Mouse (Mus musculus) forebrain, embryonic 11.5 days (tissue): ENCODE results near the gene Zbtb22. TPM values are rescaled to one million over a fixed set of nuclear protein-coding genes. Genes with fewer than 3 reads are reported as not detected.

Experiments used
- ATAC-seq: fragments of 200-750 bp; cut with Nextera tagmentation; replicated peaks from 2 replicates; pipeline ENCODE4 v1.8.0; 2017; ENCODE audit warnings: moderate TSS enrichment; ENCODE audit not compliant: low FRiP score
- DNase-seq: peaks from one replicate; pipeline ENCODE4 v3.0.0-alpha.2; 2017; ENCODE audit warnings: low spot score
- H3K27ac ChIP-seq: fragments of 300-500 bp; sonication (generic); 2 replicates; pipeline ENCODE4 v1.5.1; 2014; ENCODE audit warnings: low read depth, low read length
- H3K27me3 ChIP-seq: fragments of 300-500 bp; sonication (generic); 2 replicates; pipeline ENCODE4 v1.6.1; 2014; ENCODE audit warnings: mild to moderate bottlenecking, low read length, mixed read lengths; ENCODE audit not compliant: control insufficient read depth, insufficient read depth
- H3K36me3 ChIP-seq: fragments of 300-500 bp; sonication (generic); 2 replicates; pipeline ENCODE4 v1.6.1; 2014; ENCODE audit warnings: mild to moderate bottlenecking, low read length, moderate library complexity, mixed read lengths; ENCODE audit not compliant: control insufficient read depth, insufficient read depth
- H3K4me1 ChIP-seq: fragments of 300-500 bp; sonication (generic); replicated peaks from 2 replicates; pipeline ENCODE4 v1.6.1; 2014; ENCODE audit warnings: low read length, mixed read lengths; ENCODE audit not compliant: control insufficient read depth, insufficient read depth
- H3K4me2 ChIP-seq: fragments of 300-500 bp; sonication (generic); 2 replicates; pipeline ENCODE4 v1.6.1; 2014; ENCODE audit warnings: low read depth, mild to moderate bottlenecking, low read length, moderate library complexity, mixed read lengths; ENCODE audit not compliant: severe bottlenecking
- H3K4me3 ChIP-seq: fragments of 300-500 bp; sonication (generic); 2 replicates; pipeline ENCODE4 v1.5.1; 2014; ENCODE audit warnings: low read depth, low read length
- H3K9ac ChIP-seq: fragments of 300-500 bp; sonication (generic); 2 replicates; pipeline ENCODE4 v1.6.1; 2014; ENCODE audit warnings: low read length
- H3K9me3 ChIP-seq: fragments of 300-500 bp; sonication (generic); 2 replicates; pipeline ENCODE4 v1.6.1; 2016; ENCODE audit warnings: low read length, mixed read lengths; ENCODE audit not compliant: control insufficient read depth
- WGBS: fragments of 180-500 bp; shearing (Covaris S2); extraction: QIAGEN DNeasy Blood & Tissue Kit; methylation state at CpG from one replicate; pipeline ENCODE4 v1.1.7; 2014; 5-methylcytosine and 5-hydroxymethylcytosine counted together
- polyA plus RNA-seq: library from polyadenylated mRNA; unstranded; fragments of >200 nt; fragmentation: Nextera tagmentation; extraction: Ambion mirVana; gene quantifications from 2 replicates; pipeline ENCODE4 v1.2.1, GENCODE M21; 2014

Zbtb22 gene
- polyA plus RNA-seq, 1 experiment from 2014 or later: 14.9 TPM

GRCm38 (mm10) chr17:33916294-33916693 is 590 bp downstream of the Zbtb22 start:
- H3K9ac ChIP-seq: peak overlapping the region; percentile 64
- peaks cover 18% of the 10 kb centered on the region for H3K4me1 ChIP-seq
- 2% methylated on average over 20 of the region's 20 CpGs for WGBS
- peak overlapping the region; percentile 70; the same call in 1 of the 2 replicates for H3K27ac ChIP-seq
- ATAC-seq (peak; percentile 29; the same call in 1 of the 2 replicates), DNase-seq (no peak)
- no peaks in the 10 kb centered on the region for H3K27me3 ChIP-seq
- H3K9me3 ChIP-seq: no peaks in the 10 kb centered on the region
- H3K36me3 ChIP-seq: peaks cover 14% of the 10 kb centered on the region
- peak overlapping the region; percentile 62 for H3K4me2 ChIP-seq
- peak overlapping the region; percentile 58 for H3K4me3 ChIP-seq

- 75% methylated on average over 31 of the region's 31 CpGs for WGBS
- Histone ChIP-seq H3K9ac (no peak overlapping the region; the same call in 1 of the 2 replicates), H3K9me3 (no peaks in the 10 kb centered on the region), H3K27ac (no peak overlapping the region), H3K4me3 (peak overlapping the region; percentile 58), H3K36me3 (peaks cover 12% of the 10 kb centered on the region), H3K4me1 (peaks cover 17% of the 10 kb centered on the region), H3K4me2 (peak overlapping the region; percentile 62), H3K27me3 (no peaks in the 10 kb centered on the region)
- no peak for DNase-seq
- no peak for ATAC-seq
Observed at GRCm38 (mm10) chr17:33916847-33917655, 1.3 kb downstream of the Zbtb22 start.

GRCm38 (mm10) chr17:33917656-33918292 is 2.1 kb downstream of the Zbtb22 start:
- Histone ChIP-seq H3K9me3 (no peaks in the 10 kb centered on the region), H3K36me3 (peaks cover 9% of the 10 kb centered on the region), H3K9ac (no peak overlapping the region), H3K27me3 (no peaks in the 10 kb centered on the region), H3K4me2 (no peak overlapping the region), H3K27ac (no peak overlapping the region), H3K4me1 (peaks cover 17% of the 10 kb centered on the region), H3K4me3 (no peak overlapping the region)
- ATAC-seq: no peak
- WGBS: 85% methylated on average over 18 of the region's 18 CpGs
- no peak for DNase-seq

- Histone ChIP-seq H3K36me3 (peaks cover 5% of the 10 kb centered on the region), H3K27me3 (no peaks in the 10 kb centered on the region), H3K9ac (peak overlapping the region; percentile 68; the same call in 1 of the 2 replicates), H3K27ac (no peak overlapping the region), H3K9me3 (no peaks in the 10 kb centered on the region), H3K4me3 (peak overlapping the region; percentile 47), H3K4me2 (peak overlapping the region; percentile 89), H3K4me1 (peaks cover 17% of the 10 kb centered on the region)
- DNase-seq (no peak), ATAC-seq (no peak)
- WGBS: 60% methylated on average over 37 of the region's 37 CpGs
Observed at GRCm38 (mm10) chr17:33918293-33919203, 2.8 kb downstream of the Zbtb22 start.

- Histone ChIP-seq H3K27ac (0 out of 2 replicates have a peak overlapping the region, but pooled peaks have one; percentile 6), H3K4me3 (peak overlapping the region; percentile 47), H3K9ac (peak overlapping the region; percentile 68), H3K27me3 (no peaks in the 10 kb centered on the region), H3K9me3 (no peaks in the 10 kb centered on the region), H3K4me2 (peak overlapping the region; percentile 89), H3K36me3 (no peaks in the 10 kb centered on the region), H3K4me1 (peaks cover 17% of the 10 kb centered on the region)
- no peak for DNase-seq
- under 1% methylated on average over 52 of the region's 52 CpGs for WGBS
- ATAC-seq: no peak; the same call in 1 of the 2 replicates
Observed at GRCm38 (mm10) chr17:33919351-33920281, 3.9 kb downstream of the Zbtb22 start.

- H3K9ac ChIP-seq: peak overlapping the region; percentile 68
- H3K4me1 ChIP-seq: peaks cover 15% of the 10 kb centered on the region
- ATAC-seq (peak; percentile 50), DNase-seq (peak; percentile 89)
- WGBS: under 1% methylated on average over 36 of the region's 36 CpGs
- H3K36me3 ChIP-seq: no peaks in the 10 kb centered on the region
- H3K27ac ChIP-seq: peak overlapping the region; percentile 6; the same call in 1 of the 2 replicates
- H3K4me3 ChIP-seq: peak overlapping the region; percentile 47
- peak overlapping the region; percentile 89 for H3K4me2 ChIP-seq
- no peaks in the 10 kb centered on the region for H3K27me3 ChIP-seq
- no peaks in the 10 kb centered on the region for H3K9me3 ChIP-seq
Observed at GRCm38 (mm10) chr17:33920282-33921097, 4.8 kb downstream of the Zbtb22 start.

GRCm38 (mm10) chr17:33921361-33921760 is 5.7 kb downstream of the Zbtb22 start:
- Histone ChIP-seq H3K9me3 (no peaks in the 10 kb centered on the region), H3K9ac (no peak overlapping the region), H3K4me2 (no peak overlapping the region; the same call in 1 of the 2 replicates), H3K36me3 (no peaks in the 10 kb centered on the region), H3K27me3 (no peaks in the 10 kb centered on the region), H3K4me1 (peaks cover 15% of the 10 kb centered on the region), H3K27ac (no peak overlapping the region), H3K4me3 (no peak overlapping the region)
- ATAC-seq (no peak), DNase-seq (no peak)
- WGBS: 89% methylated on average over 7 of the region's 7 CpGs
